14 mouse cellular contexts compared by ENCODE assay signal in the genomic region with DNA sequence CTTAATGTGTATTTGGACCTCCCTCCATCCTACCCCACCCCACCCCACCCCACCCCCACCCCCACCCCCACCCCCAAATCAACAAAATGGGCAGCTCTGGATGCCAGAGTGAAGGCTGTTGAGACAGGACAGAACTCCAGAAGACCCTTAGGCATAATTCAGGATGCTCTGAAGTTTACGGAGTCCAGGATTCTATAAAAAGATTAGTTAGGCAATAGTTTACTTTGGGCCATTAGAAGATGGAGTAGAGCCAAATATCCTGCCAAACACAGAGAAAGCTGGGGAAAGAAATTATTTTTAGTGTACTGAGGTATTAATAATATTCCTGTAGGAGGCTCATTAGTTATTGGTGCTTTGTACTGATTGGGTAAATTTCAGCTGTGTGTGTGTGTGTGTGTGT.
"Had no signal": no experiment of that assay in that cellular context is flagged by ENCODE, and none has a peak within 500 bp of the region (broad histone marks: within the 10 kb centered on the region; RNA-seq: fewer than 3 reads in every experiment).

No protein-coding gene starts in this region.

- H3K9me3 ChIP-seq: liver, embryonic 12.5 days; midbrain, embryonic 13.5 days; neural tube, embryonic 15.5 days had no signal

- H3K36me3 ChIP-seq: limb, embryonic 13.5 days; liver, embryonic 12.5 days; midbrain, embryonic 13.5 days; neural tube, embryonic 15.5 days had no signal

- H3K4me2 ChIP-seq: limb, embryonic 13.5 days; liver, embryonic 12.5 days; midbrain, embryonic 13.5 days; neural tube, embryonic 15.5 days had no signal

- H3K27ac ChIP-seq: hindbrain, postnatal 0 days; limb, embryonic 13.5 days; liver, embryonic 12.5 days; midbrain, embryonic 13.5 days; neural tube, embryonic 15.5 days had no signal

- H3K4me1 ChIP-seq: liver, embryonic 12.5 days; midbrain, embryonic 13.5 days; neural tube, embryonic 15.5 days had no signal

- H3K9ac ChIP-seq: limb, embryonic 13.5 days; liver, embryonic 12.5 days; midbrain, embryonic 13.5 days; neural tube, embryonic 15.5 days had no signal

- H3K27me3 ChIP-seq: liver, embryonic 12.5 days; midbrain, embryonic 13.5 days; neural tube, embryonic 15.5 days had no signal

- DNase-seq: kidney, adult 11 months; kidney, adult 9 months; kidney, postnatal 14 days; left cerebral cortex, postnatal 4 days; right cerebral cortex, adult 18-20 months; right cerebral cortex, postnatal 25 days; thymus, adult 2 months; thymus, postnatal 25 days had no signal

- ATAC-seq: hindbrain, postnatal 0 days; liver, embryonic 12.5 days; midbrain, embryonic 13.5 days had no signal

- H3K4me3 ChIP-seq: limb, embryonic 13.5 days; liver, embryonic 12.5 days; midbrain, embryonic 13.5 days; myocyte; neural tube, embryonic 15.5 days had no signal
